Mouse (Mus musculus) hindbrain, embryonic 11.5 days (tissue): ENCODE measurements around the gene Klhl11. TPM values are rescaled to one million over a fixed set of nuclear protein-coding genes. Genes with fewer than 3 reads are reported as not detected.

Experiments
- ATAC-seq: fragments of 200-750 bp; cut with Nextera tagmentation; 2 replicates; pipeline ENCODE4 v1.8.0; 2017; ENCODE audit warnings: mild to moderate bottlenecking, moderate TSS enrichment, moderate library complexity; ENCODE audit not compliant: low FRiP score
- DNase-seq: peaks from one replicate; pipeline ENCODE4 v3.0.0-alpha.2; 2015; ENCODE audit warnings: low spot score
- H3K27ac ChIP-seq: fragments of 300-500 bp; sonication (generic); 2 replicates; pipeline ENCODE4 v1.5.1; 2014; ENCODE audit warnings: mild to moderate bottlenecking, low read depth, low read length
- H3K27me3 ChIP-seq: fragments of 300-500 bp; sonication (generic); 2 replicates; pipeline ENCODE4 v1.6.1; 2014; ENCODE audit warnings: mild to moderate bottlenecking, low read length, moderate library complexity, mixed read lengths; ENCODE audit not compliant: control insufficient read depth, insufficient read depth
- H3K36me3 ChIP-seq: fragments of 300-500 bp; sonication (generic); 2 replicates; pipeline ENCODE4 v1.6.1; 2014; ENCODE audit warnings: mild to moderate bottlenecking, low read length, moderate library complexity, mixed read lengths; ENCODE audit not compliant: control insufficient read depth, insufficient read depth
- H3K4me1 ChIP-seq: fragments of 300-500 bp; sonication (generic); replicated peaks from 2 replicates; pipeline ENCODE4 v1.6.1; 2014; ENCODE audit warnings: low read length, mixed read lengths; ENCODE audit not compliant: control insufficient read depth, insufficient read depth
- H3K4me2 ChIP-seq: fragments of 300-500 bp; sonication (generic); replicated peaks from 2 replicates; pipeline ENCODE4 v1.6.1; 2014; ENCODE audit warnings: mild to moderate bottlenecking, low read depth, low read length
- H3K4me3 ChIP-seq: fragments of 300-500 bp; sonication (generic); 2 replicates; pipeline ENCODE4 v1.5.1; 2014; ENCODE audit warnings: low read depth, low read length
- H3K9ac ChIP-seq: fragments of 300-500 bp; sonication (generic); 2 replicates; pipeline ENCODE4 v1.6.1; 2014; ENCODE audit warnings: low read depth, low read length
- H3K9me3 ChIP-seq: fragments of 300-500 bp; sonication (generic); 2 replicates; pipeline ENCODE4 v1.6.1; 2016; ENCODE audit warnings: low read length; ENCODE audit not compliant: control insufficient read depth
- WGBS: fragments of 180-500 bp; shearing (Covaris S2); extraction: QIAGEN DNeasy Blood & Tissue Kit; methylation state at CpG from one replicate; pipeline ENCODE4 v1.1.7; 2014; 5-methylcytosine and 5-hydroxymethylcytosine counted together
- polyA plus RNA-seq: library from polyadenylated mRNA; unstranded; fragments of >200 nt; fragmentation: Nextera tagmentation; extraction: Ambion mirVana; gene quantifications from 2 replicates; pipeline ENCODE4 v1.2.1, GENCODE M21; 2014

Gene Klhl11
- polyA plus RNA-seq, 1 experiment from 2014 or later: 14.9 TPM

GRCm38 (mm10) chr11:100457247-100457646 lies 15.3 kb downstream of the Klhl11 start:
- Histone ChIP-seq H3K9me3 (no peaks in the 10 kb centered on the region), H3K27me3 (no peaks in the 10 kb centered on the region), H3K9ac (no peak overlapping the region), H3K36me3 (no peaks in the 10 kb centered on the region), H3K4me1 (no peaks in the 10 kb centered on the region), H3K27ac (no peak overlapping the region), H3K4me2 (no peak overlapping the region), H3K4me3 (no peak overlapping the region)
- no peak for ATAC-seq
- 79% methylated on average over 4 of the region's 4 CpGs for WGBS
- DNase-seq: no peak

GRCm38 (mm10) chr11:100442625-100443024 lies 29.9 kb downstream of the Klhl11 start:
- 87% methylated on average over 6 of the region's 6 CpGs for WGBS
- Histone ChIP-seq H3K9ac (no peak overlapping the region), H3K4me1 (0 out of 2 replicates have a peak, but pooled peaks cover 2% of the 10 kb centered on the region), H3K9me3 (no peaks in the 10 kb centered on the region), H3K4me2 (no peak overlapping the region), H3K27ac (no peak overlapping the region), H3K36me3 (no peaks in the 10 kb centered on the region), H3K4me3 (no peak overlapping the region), H3K27me3 (no peaks in the 10 kb centered on the region)
- DNase-seq (no peak), ATAC-seq (no peak)

- Histone ChIP-seq H3K27ac (peak within 1 kb of the TSS; percentile 39; the same call in 1 of the 2 replicates), H3K4me1 (0 out of 2 replicates have a peak, but pooled peaks cover 2% of the 10 kb centered on the region), H3K4me2 (peak within 1 kb of the TSS; percentile 94), H3K27me3 (no peaks in the 10 kb centered on the region), H3K9ac (peak within 1 kb of the TSS; percentile 94), H3K36me3 (no peaks in the 10 kb centered on the region), H3K4me3 (peak within 1 kb of the TSS; percentile 78), H3K9me3 (no peaks in the 10 kb centered on the region)
- no peak for DNase-seq
- WGBS: 86% methylated on average over 8 of the region's 8 CpGs
- ATAC-seq: no peak
These were observed 30.7 kb downstream of the Klhl11 start, which contains the start of the genes Nt5c3b and Klhl10 for GRCm38 (mm10) chr11:100441797-100442196. Gene Nt5c3b (minus strand): TSS chr11:100441808. Gene Klhl10 (plus strand): TSS chr11:100441917.

GRCm38 (mm10) chr11:100440691-100441522 lies 31.6 kb downstream of the Klhl11 start:
- H3K36me3 ChIP-seq: no peaks in the 10 kb centered on the region
- H3K27me3 ChIP-seq: no peaks in the 10 kb centered on the region
- H3K27ac ChIP-seq: peak overlapping the region; percentile 39; the same call in 1 of the 2 replicates
- H3K9ac ChIP-seq: peak overlapping the region; percentile 94
- H3K9me3 ChIP-seq: no peaks in the 10 kb centered on the region
- 2% methylated on average over 52 of the region's 52 CpGs for WGBS
- ATAC-seq: peak; percentile 86
- DNase-seq: peak; percentile 86
- H3K4me2 ChIP-seq: peak overlapping the region; percentile 94
- H3K4me3 ChIP-seq: peak overlapping the region; percentile 78
- 0 out of 2 replicates have a peak, but pooled peaks cover 2% of the 10 kb centered on the region for H3K4me1 ChIP-seq

- H3K36me3 ChIP-seq: no peaks in the 10 kb centered on the region
- H3K9ac ChIP-seq: no peak overlapping the region
- no peak overlapping the region for H3K4me2 ChIP-seq
- 84% methylated on average over 1 of the region's 1 CpGs for WGBS
- H3K27me3 ChIP-seq: no peaks in the 10 kb centered on the region
- no peak for DNase-seq
- H3K4me3 ChIP-seq: no peak overlapping the region
- H3K9me3 ChIP-seq: no peaks in the 10 kb centered on the region
- no peak overlapping the region for H3K27ac ChIP-seq
- H3K4me1 ChIP-seq: 0 out of 2 replicates have a peak, but pooled peaks cover 2% of the 10 kb centered on the region
- ATAC-seq: no peak
These were observed 34.6 kb downstream of the Klhl11 start for GRCm38 (mm10) chr11:100437901-100438300.

- ATAC-seq: no peak
- 44% methylated on average over 9 of the region's 9 CpGs for WGBS
- Histone ChIP-seq H3K4me3 (no peak overlapping the region), H3K27me3 (no peaks in the 10 kb centered on the region), H3K4me1 (0 out of 2 replicates have a peak, but pooled peaks cover 2% of the 10 kb centered on the region), H3K4me2 (no peak overlapping the region), H3K9me3 (no peaks in the 10 kb centered on the region), H3K9ac (no peak overlapping the region), H3K36me3 (no peaks in the 10 kb centered on the region), H3K27ac (no peak overlapping the region)
- DNase-seq: no peak
These were observed 36.8 kb downstream of the Klhl11 start for GRCm38 (mm10) chr11:100435678-100436246.

- 96% methylated on average over 5 of the region's 5 CpGs for WGBS
- Histone ChIP-seq H3K4me1 (no peaks in the 10 kb centered on the region), H3K4me3 (no peak overlapping the region), H3K9ac (no peak overlapping the region), H3K9me3 (no peaks in the 10 kb centered on the region), H3K27ac (no peak overlapping the region), H3K36me3 (no peaks in the 10 kb centered on the region), H3K4me2 (no peak overlapping the region), H3K27me3 (no peaks in the 10 kb centered on the region)
- no peak for ATAC-seq
- no peak for DNase-seq
These were observed 40.5 kb downstream of the Klhl11 start for GRCm38 (mm10) chr11:100432002-100432401.

GRCm38 (mm10) chr11:100430052-100430451 lies 42.5 kb downstream of the Klhl11 start:
- no peak overlapping the region for H3K4me2 ChIP-seq
- H3K27ac ChIP-seq: no peak overlapping the region
- H3K9me3 ChIP-seq: no peaks in the 10 kb centered on the region
- no peaks in the 10 kb centered on the region for H3K36me3 ChIP-seq
- no peak overlapping the region for H3K9ac ChIP-seq
- no peak overlapping the region for H3K4me3 ChIP-seq
- ATAC-seq (no peak), DNase-seq (no peak)
- no peaks in the 10 kb centered on the region for H3K4me1 ChIP-seq
- WGBS: 88% methylated on average over 7 of the region's 7 CpGs
- H3K27me3 ChIP-seq: no peaks in the 10 kb centered on the region
